17 mouse cellular contexts compared by ENCODE assay signal in genomic region chr16:72998677-72999076, GRCm38 (mm10).
DNase-seq lines count a peak whose midpoint lies in the region; ATAC-seq lines count a peak whose summit lies in the region.
"Had no signal": no experiment of that assay in that cellular context is flagged by ENCODE, and none has a peak within 500 bp of the region (broad histone marks: within the 10 kb centered on the region; RNA-seq: fewer than 3 reads in every experiment).

No protein-coding gene starts in this region.

- no peak for DNase-seq in heart, adult 18-20 months
- DNase-seq in kidney, postnatal 36 days: peak; percentile 4 to 17
- no peak for DNase-seq in limb, embryonic 10.5 days (ENCODE audit: low spot score)
- no peak for DNase-seq in forebrain, embryonic 10.5 days (ENCODE audit: extremely low spot score, low spot score)
- DNase-seq: cerebellum, adult 8-10 months; heart, adult 2 months; retina, postnatal 1 day; right cerebral cortex, postnatal 4 days had no signal

- H3K36me3 ChIP-seq in heart, embryonic 16.5 days (ENCODE audit: control insufficient read depth, insufficient read depth): no peaks in the 10 kb centered on the region
- H3K36me3 ChIP-seq in kidney, embryonic 16.5 days (ENCODE audit: insufficient read depth, low read length): peaks cover 12% of the 10 kb centered on the region
- peaks cover 13% of the 10 kb centered on the region for H3K36me3 ChIP-seq in embryonic facial prominence, embryonic 15.5 days
- H3K36me3 ChIP-seq in limb, embryonic 10.5 days: peaks cover 9% of the 10 kb centered on the region
- H3K36me3 ChIP-seq in forebrain, embryonic 10.5 days (replicated peaks): no peaks in the 10 kb centered on the region
- H3K36me3 ChIP-seq in neural tube, embryonic 15.5 days: peaks cover 5% of the 10 kb centered on the region; the same call in 1 of the 2 replicates
- H3K36me3 ChIP-seq: forebrain, embryonic 15.5 days; liver, embryonic 15.5 days had no signal

- no peak for ATAC-seq in heart, embryonic 16.5 days (replicated peaks; ENCODE audit: extremely low read depth, insufficient read depth, low FRiP score)
- ATAC-seq in kidney, embryonic 16.5 days (ENCODE audit: low FRiP score, low TSS enrichment): no peak
- ATAC-seq in embryonic facial prominence, embryonic 15.5 days (ENCODE audit: insufficient number of reproducible peaks, low FRiP score, low TSS enrichment, low read depth): peak; percentile 80
- ATAC-seq in neural tube, embryonic 15.5 days (ENCODE audit: low FRiP score): no peak
- ATAC-seq: forebrain, embryonic 15.5 days; inflammation-experienced regulatory T-cells, adult 6 months; midbrain, embryonic 13.5 days had no signal

- no peak overlapping the region for H3K27ac ChIP-seq in heart, embryonic 16.5 days (ENCODE audit: low read length)
- H3K27ac ChIP-seq in kidney, embryonic 16.5 days (ENCODE audit: low read length): no peak overlapping the region
- H3K27ac ChIP-seq in embryonic facial prominence, embryonic 15.5 days (replicated peaks): 0 out of 2 replicates have a peak overlapping the region, but pooled peaks have one; percentile 22
- H3K27ac ChIP-seq in limb, embryonic 10.5 days: 0 out of 2 replicates have a peak overlapping the region, but pooled peaks have one; percentile 12
- H3K27ac ChIP-seq in forebrain, embryonic 10.5 days: no peak overlapping the region
- no peak overlapping the region for H3K27ac ChIP-seq in neural tube, embryonic 15.5 days (replicated peaks)
- H3K27ac ChIP-seq: forebrain, embryonic 15.5 days; heart, adult 2 months; hindbrain, embryonic 12.5 days; liver, embryonic 15.5 days; midbrain, embryonic 13.5 days had no signal

- H3K9ac ChIP-seq in heart, embryonic 16.5 days (ENCODE audit: low read length): no peak overlapping the region
- H3K9ac ChIP-seq in kidney, embryonic 16.5 days (replicated peaks; ENCODE audit: low read length): no peak overlapping the region
- H3K9ac ChIP-seq in embryonic facial prominence, embryonic 15.5 days: no peak overlapping the region
- no peak overlapping the region for H3K9ac ChIP-seq in neural tube, embryonic 15.5 days (replicated peaks)
- H3K9ac ChIP-seq: forebrain, embryonic 15.5 days; hindbrain, embryonic 12.5 days; liver, embryonic 15.5 days; midbrain, embryonic 13.5 days had no signal

- 50% methylated on average over 6 of the region's 6 CpGs for WGBS in heart, embryonic 16.5 days
- 79% methylated on average over 6 of the region's 6 CpGs for WGBS in kidney, embryonic 16.5 days
- WGBS in embryonic facial prominence, embryonic 15.5 days: 49% methylated on average over 6 of the region's 6 CpGs
- WGBS in limb, embryonic 10.5 days: 93% methylated on average over 6 of the region's 6 CpGs
- 93% methylated on average over 6 of the region's 6 CpGs for WGBS in forebrain, embryonic 10.5 days
- 72% methylated on average over 6 of the region's 6 CpGs for WGBS in neural tube, embryonic 15.5 days

- peaks cover 12% of the 10 kb centered on the region for H3K4me1 ChIP-seq in heart, embryonic 16.5 days (ENCODE audit: control insufficient read depth, insufficient read depth, low read length)
- H3K4me1 ChIP-seq in kidney, embryonic 16.5 days (ENCODE audit: insufficient read depth, low read length): no peaks in the 10 kb centered on the region
- H3K4me1 ChIP-seq in embryonic facial prominence, embryonic 15.5 days: peaks cover 13% of the 10 kb centered on the region; the same call in 1 of the 2 replicates
- H3K4me1 ChIP-seq in limb, embryonic 10.5 days: peaks cover 24% of the 10 kb centered on the region
- peaks cover 17% of the 10 kb centered on the region for H3K4me1 ChIP-seq in forebrain, embryonic 10.5 days
- H3K4me1 ChIP-seq in neural tube, embryonic 15.5 days: peaks cover 14% of the 10 kb centered on the region
- H3K4me1 ChIP-seq: hindbrain, embryonic 12.5 days; liver, embryonic 15.5 days had no signal

- H3K4me2 ChIP-seq in heart, embryonic 16.5 days (ENCODE audit: low read depth, low read length): peak overlapping the region; percentile 7; the same call in 1 of the 2 replicates
- H3K4me2 ChIP-seq in kidney, embryonic 16.5 days (replicated peaks; ENCODE audit: low read depth, low read length): no peak overlapping the region
- no peak overlapping the region for H3K4me2 ChIP-seq in embryonic facial prominence, embryonic 15.5 days (replicated peaks)
- no peak overlapping the region for H3K4me2 ChIP-seq in neural tube, embryonic 15.5 days
- H3K4me2 ChIP-seq: forebrain, embryonic 15.5 days; hindbrain, embryonic 12.5 days; liver, embryonic 15.5 days; midbrain, embryonic 13.5 days had no signal

- no peaks in the 10 kb centered on the region for H3K27me3 ChIP-seq in heart, embryonic 16.5 days (ENCODE audit: control insufficient read depth, insufficient read depth, low read length)
- H3K27me3 ChIP-seq in kidney, embryonic 16.5 days (ENCODE audit: insufficient read depth, low read length): no peaks in the 10 kb centered on the region
- H3K27me3 ChIP-seq in embryonic facial prominence, embryonic 15.5 days: no peaks in the 10 kb centered on the region
- no peaks in the 10 kb centered on the region for H3K27me3 ChIP-seq in limb, embryonic 10.5 days (ENCODE audit: low read depth, poor library complexity, severe bottlenecking)
- no peaks in the 10 kb centered on the region for H3K27me3 ChIP-seq in forebrain, embryonic 10.5 days (ENCODE audit: poor library complexity, severe bottlenecking)
- no peaks in the 10 kb centered on the region for H3K27me3 ChIP-seq in neural tube, embryonic 15.5 days (replicated peaks)
- H3K27me3 ChIP-seq: forebrain, embryonic 15.5 days; hindbrain, embryonic 12.5 days; liver, embryonic 15.5 days; midbrain, embryonic 13.5 days had no signal

- no peak overlapping the region for H3K4me3 ChIP-seq in heart, embryonic 16.5 days (ENCODE audit: low read length)
- H3K4me3 ChIP-seq in kidney, embryonic 16.5 days (ENCODE audit: low read length): no peak overlapping the region
- no peak overlapping the region for H3K4me3 ChIP-seq in embryonic facial prominence, embryonic 15.5 days (replicated peaks)
- H3K4me3 ChIP-seq in limb, embryonic 10.5 days: no peak overlapping the region
- H3K4me3 ChIP-seq in forebrain, embryonic 10.5 days: no peak overlapping the region
- no peak overlapping the region for H3K4me3 ChIP-seq in neural tube, embryonic 15.5 days (replicated peaks)
- H3K4me3 ChIP-seq: forebrain, embryonic 15.5 days; heart, adult 2 months; hindbrain, embryonic 12.5 days; liver, embryonic 15.5 days; midbrain, embryonic 13.5 days had no signal

- no peaks in the 10 kb centered on the region for H3K9me3 ChIP-seq in heart, embryonic 16.5 days (replicated peaks; ENCODE audit: control insufficient read depth, low read length)
- H3K9me3 ChIP-seq in kidney, embryonic 16.5 days (ENCODE audit: low read length): no peaks in the 10 kb centered on the region
- no peaks in the 10 kb centered on the region for H3K9me3 ChIP-seq in embryonic facial prominence, embryonic 15.5 days (replicated peaks)
- H3K9me3 ChIP-seq in limb, embryonic 10.5 days (replicated peaks): no peaks in the 10 kb centered on the region
- no peaks in the 10 kb centered on the region for H3K9me3 ChIP-seq in forebrain, embryonic 10.5 days
- no peaks in the 10 kb centered on the region for H3K9me3 ChIP-seq in neural tube, embryonic 15.5 days (replicated peaks)
- H3K9me3 ChIP-seq: forebrain, embryonic 15.5 days; hindbrain, embryonic 12.5 days; liver, embryonic 15.5 days; midbrain, embryonic 13.5 days had no signal

Comparison
In these comparisons a context has a peak if more than half of its experiments do, and no peak if none do; other contexts are left out.
1. H3K27ac ChIP-seq: peak in embryonic facial prominence, embryonic 15.5 days (single experiment) and limb, embryonic 10.5 days (single experiment); none in heart, embryonic 16.5 days (single experiment), kidney, embryonic 16.5 days (single experiment), forebrain, embryonic 10.5 days (single experiment) and neural tube, embryonic 15.5 days (single experiment).
2. DNase-seq: peak in kidney, postnatal 36 days (2 of 2); none in heart, adult 18-20 months (0 of 2), limb, embryonic 10.5 days (single experiment) and forebrain, embryonic 10.5 days (single experiment).